Mouse (Mus musculus) stomach, postnatal 0 days (tissue): ENCODE results near the gene Pgm2l1. TPM values are rescaled to one million over a fixed set of nuclear protein-coding genes. Genes with fewer than 3 reads are reported as not detected.

Experiments
- ATAC-seq: fragments of 200-750 bp; cut with Nextera tagmentation; 2 replicates; pipeline ENCODE4 v1.8.0; 2017; ENCODE audit not compliant: low FRiP score, low TSS enrichment
- DNase-seq: peaks from one replicate; pipeline ENCODE4 v3.0.0-alpha.2; 2016; ENCODE audit warnings: low spot score
- H3K27ac ChIP-seq: fragments of 300-500 bp; sonication (generic); replicated peaks from 2 replicates; pipeline ENCODE4 v1.5.1; 2014; ENCODE audit warnings: mild to moderate bottlenecking, control low read depth
- H3K27me3 ChIP-seq: fragments of 300-500 bp; sonication (generic); 2 replicates; pipeline ENCODE4 v1.6.1; 2014; ENCODE audit warnings: low read length; ENCODE audit not compliant: control insufficient read depth, insufficient read depth
- H3K36me3 ChIP-seq: fragments of 300-500 bp; sonication (generic); 2 replicates; pipeline ENCODE4 v1.6.1; 2014; ENCODE audit warnings: low read length, mixed read lengths; ENCODE audit not compliant: control insufficient read depth, insufficient read depth
- H3K4me1 ChIP-seq: fragments of 300-500 bp; sonication (generic); replicated peaks from 2 replicates; pipeline ENCODE4 v1.6.1; 2014; ENCODE audit warnings: antibody characterized with exemption; ENCODE audit not compliant: control insufficient read depth, insufficient read depth
- H3K4me2 ChIP-seq: fragments of 300-500 bp; sonication (generic); replicated peaks from 2 replicates; pipeline ENCODE4 v1.6.1; 2014; ENCODE audit warnings: low read depth, mild to moderate bottlenecking, control low read depth, moderate library complexity
- H3K4me3 ChIP-seq: fragments of 300-500 bp; sonication (generic); 2 replicates; pipeline ENCODE4 v1.5.1; 2014; ENCODE audit warnings: low read depth, low read length, control low read depth
- H3K9ac ChIP-seq: fragments of 300-500 bp; sonication (generic); 2 replicates; pipeline ENCODE4 v1.6.1; 2014; ENCODE audit warnings: mild to moderate bottlenecking, low read length, control low read depth, mixed read lengths
- H3K9me3 ChIP-seq: fragments of 300-500 bp; sonication (generic); 2 replicates; pipeline ENCODE4 v1.6.1; 2016; ENCODE audit warnings: low read length; ENCODE audit not compliant: control insufficient read depth
- CTCF ChIP-seq: IDR thresholded peaks from 2 replicates; pipeline ENCODE4 v1.5.1; 2016; ENCODE audit warnings: antibody characterized with exemption, low read depth, mild to moderate bottlenecking, moderate library complexity
- EP300 ChIP-seq: optimal IDR thresholded peaks from 2 replicates; pipeline ENCODE3; 2016; ENCODE audit warnings: antibody characterized with exemption
- WGBS: fragments of 180-500 bp; shearing (Covaris S2); extraction: QIAGEN DNeasy Blood & Tissue Kit; methylation state at CpG from one replicate; pipeline ENCODE4 v1.1.7; 2014; 5-methylcytosine and 5-hydroxymethylcytosine counted together
- polyA plus RNA-seq: library from polyadenylated mRNA; unstranded; fragments of >200 nt; fragmentation: Nextera tagmentation; extraction: Ambion mirVana; gene quantifications from 2 replicates; pipeline ENCODE4 v1.2.1, GENCODE M21; 2015

Gene Pgm2l1
- polyA plus RNA-seq, 1 experiment from 2014 or later, result 0.90 TPM

DNA sequence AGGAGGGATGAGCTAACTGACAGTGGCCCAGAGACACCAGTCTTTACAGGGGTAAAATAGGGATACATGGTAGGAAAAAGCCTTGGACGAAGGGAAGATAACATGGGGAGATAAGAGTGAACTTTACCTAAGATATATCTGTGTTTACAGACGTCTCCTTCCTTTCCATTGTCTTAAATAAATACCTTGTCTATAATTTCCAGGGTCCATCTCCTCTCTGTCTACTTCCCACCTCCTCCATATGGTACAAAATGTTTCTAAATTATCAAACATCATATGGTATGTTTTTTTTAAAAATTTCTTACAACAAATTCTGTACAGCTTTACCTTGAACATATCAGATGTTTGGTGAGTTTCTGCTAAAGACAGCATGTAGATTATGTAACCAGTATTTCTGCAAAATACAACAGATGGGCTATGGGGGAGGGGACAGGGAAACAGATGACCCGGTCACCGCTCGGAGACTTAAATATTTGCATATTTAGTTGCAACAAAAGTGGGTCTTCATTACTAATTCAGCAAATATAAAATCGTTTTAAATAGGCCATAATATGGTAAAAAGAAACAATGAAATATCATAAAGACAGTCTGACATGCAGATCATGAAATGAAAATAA, 12.0 kb upstream of the Pgm2l1 start:
- no peak overlapping the region for H3K27ac ChIP-seq
- H3K4me1 ChIP-seq, result no peaks in the 10 kb centered on the region
- no peak overlapping the region for H3K9ac ChIP-seq
- no peak overlapping the region for H3K4me3 ChIP-seq
- no peaks in the 10 kb centered on the region for H3K36me3 ChIP-seq
- no peak for TF ChIP-seq EP300
- no peak for DNase-seq
- no peak overlapping the region for H3K4me2 ChIP-seq
- H3K9me3 ChIP-seq, result no peaks in the 10 kb centered on the region
- H3K27me3 ChIP-seq, result no peaks in the 10 kb centered on the region
- no peak for ATAC-seq
- WGBS, result 49% methylated on average over 6 of the region's 6 CpGs

DNA sequence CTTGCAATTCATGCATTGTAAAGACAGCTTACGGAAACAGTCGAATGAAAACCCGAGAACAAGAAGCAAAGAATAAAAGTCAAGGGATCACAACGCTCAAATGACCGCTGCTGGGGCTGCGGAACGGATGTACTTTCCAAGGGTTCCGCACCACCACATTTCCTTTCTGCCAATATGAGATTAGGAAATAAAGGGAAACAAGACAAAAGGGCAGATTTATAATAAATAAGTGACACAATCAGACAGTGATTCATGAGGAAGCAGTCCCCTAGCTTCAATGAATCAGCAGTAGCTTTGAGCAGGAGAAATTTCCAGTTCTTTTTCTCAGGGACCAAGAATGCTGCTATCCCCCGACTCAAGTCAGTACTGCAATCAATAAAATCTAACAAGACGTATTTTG, 11.2 kb upstream of the Pgm2l1 start:
- Histone ChIP-seq H3K36me3 (no peaks in the 10 kb centered on the region), H3K27me3 (no peaks in the 10 kb centered on the region), H3K9ac (no peak overlapping the region), H3K27ac (no peak overlapping the region), H3K4me1 (no peaks in the 10 kb centered on the region), H3K4me2 (no peak overlapping the region), H3K9me3 (no peaks in the 10 kb centered on the region), H3K4me3 (no peak overlapping the region)
- no peak for ATAC-seq
- 35% methylated on average over 10 of the region's 10 CpGs for WGBS
- TF ChIP-seq CTCF (no peak), EP300 (no peak)
- DNase-seq, result no peak

DNA sequence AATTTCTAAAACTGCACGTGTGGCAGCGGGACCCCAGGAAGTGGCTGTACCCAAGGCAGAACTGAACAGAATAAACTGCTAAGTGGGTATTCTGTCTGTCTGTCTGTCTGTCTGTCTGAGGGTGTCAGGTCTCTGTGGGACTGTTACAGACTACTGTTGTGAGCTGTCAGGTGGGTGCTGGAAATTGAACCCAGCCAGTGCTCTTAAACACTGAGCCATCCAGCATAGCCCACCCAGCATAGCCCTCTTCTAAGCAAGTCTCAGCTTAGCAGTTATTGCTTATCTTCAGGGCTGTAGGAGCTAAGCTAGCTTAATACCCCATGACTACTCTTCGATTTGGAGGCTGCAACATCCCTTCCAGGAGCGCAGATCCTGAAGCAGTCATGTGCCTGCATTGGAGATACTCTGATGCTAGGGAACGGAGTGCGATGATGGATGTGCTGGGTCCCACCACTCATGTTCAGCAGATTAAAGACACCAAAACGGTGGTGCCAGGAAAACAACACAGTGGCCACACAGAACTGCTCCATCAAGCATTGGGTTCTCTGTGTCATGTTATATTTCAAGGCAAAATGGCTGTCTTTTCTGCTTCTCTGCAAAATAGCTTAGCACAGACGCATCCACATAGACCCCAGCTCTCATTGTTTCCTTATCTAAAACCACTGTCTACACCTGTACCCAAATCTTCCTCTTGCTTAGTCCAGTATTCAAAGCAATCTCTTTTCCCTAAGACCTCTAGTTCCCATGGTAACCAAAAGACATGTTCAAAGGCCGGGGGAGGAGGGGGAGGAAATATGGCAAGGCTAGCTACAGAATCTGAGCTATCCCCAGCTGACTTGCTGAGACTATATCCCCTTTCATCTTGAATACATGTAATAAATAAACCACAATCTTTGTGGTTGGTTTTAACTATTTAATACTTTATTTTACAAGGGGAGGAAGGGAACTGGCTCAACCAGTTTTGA, 10.3 kb upstream of the Pgm2l1 start:
- DNase-seq, result no peak
- Histone ChIP-seq H3K9ac (no peak overlapping the region), H3K36me3 (no peaks in the 10 kb centered on the region), H3K4me1 (no peaks in the 10 kb centered on the region), H3K9me3 (no peaks in the 10 kb centered on the region), H3K27ac (no peak overlapping the region), H3K27me3 (no peaks in the 10 kb centered on the region), H3K4me2 (no peak overlapping the region), H3K4me3 (no peak overlapping the region)
- ATAC-seq, result no peak
- 74% methylated on average over 9 of the region's 9 CpGs for WGBS
- TF ChIP-seq CTCF, result no peak
- TF ChIP-seq EP300, result no peak

DNA sequence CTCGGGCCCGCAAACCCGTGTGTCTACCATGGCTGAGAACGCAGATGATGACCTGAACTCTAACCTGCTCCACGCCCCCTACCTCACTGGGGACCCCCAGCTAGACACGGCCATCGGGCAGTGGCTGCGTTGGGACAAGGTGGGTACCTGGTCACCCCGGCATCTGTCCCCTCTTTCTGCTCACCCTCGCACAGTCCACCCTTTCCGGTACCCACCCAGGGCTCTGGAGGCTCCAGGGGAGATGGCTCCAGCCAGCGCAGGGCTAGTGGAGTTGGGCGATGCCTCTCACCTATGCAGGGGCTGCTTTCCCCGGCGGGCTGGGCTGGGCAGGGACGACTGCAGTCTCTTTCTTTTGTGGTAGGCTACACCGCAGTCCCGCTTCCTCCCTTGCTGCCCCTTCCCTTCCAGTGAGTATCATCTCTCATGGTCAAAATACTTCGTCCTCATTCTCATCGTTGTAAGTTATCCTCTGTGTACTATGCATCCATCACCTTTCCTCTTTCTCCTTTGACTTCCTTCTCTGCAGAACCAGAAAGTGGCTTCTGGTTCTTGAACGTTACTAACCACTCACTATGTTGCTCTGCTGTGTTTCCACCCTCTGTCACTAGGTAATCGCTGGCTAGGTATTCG, 817 bp downstream of the Pgm2l1 start:
- Histone ChIP-seq H3K27me3 (no peaks in the 10 kb centered on the region), H3K36me3 (no peaks in the 10 kb centered on the region), H3K27ac (peak overlapping the region; percentile 79), H3K4me2 (peak overlapping the region; percentile 99), H3K9me3 (no peaks in the 10 kb centered on the region), H3K9ac (peak overlapping the region; percentile 64), H3K4me3 (peak overlapping the region; percentile 66), H3K4me1 (peaks cover 2% of the 10 kb centered on the region; the same call in 1 of the 2 replicates)
- peak; percentile 34; the same call in 1 of the 2 replicates for ATAC-seq
- 2% methylated on average over 23 of the region's 23 CpGs for WGBS
- DNase-seq, result peak; percentile 34
- TF ChIP-seq CTCF (no peak), EP300 (no peak)

DNA sequence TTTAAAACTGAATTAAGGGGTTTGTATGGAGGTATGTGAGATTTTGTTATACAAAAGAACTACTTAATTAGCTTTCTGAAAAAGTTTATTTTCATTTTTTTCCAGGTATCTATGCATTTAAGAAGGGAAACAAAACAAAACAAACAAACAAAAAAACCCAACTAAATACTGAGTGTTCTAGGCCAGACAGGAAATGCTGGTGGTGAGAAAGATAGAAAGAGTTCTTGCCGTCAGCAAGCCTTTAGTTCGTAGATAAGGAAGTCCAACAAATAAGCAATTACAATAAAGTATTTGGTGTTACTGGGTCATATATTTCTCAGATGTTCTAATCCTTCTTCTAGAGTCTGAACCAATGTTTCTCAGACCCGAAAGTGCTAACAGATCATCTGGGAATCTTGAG, 1.8 kb downstream of the Pgm2l1 start:
- no peak for TF ChIP-seq EP300
- TF ChIP-seq CTCF, result no peak
- Histone ChIP-seq H3K27ac (no peak overlapping the region), H3K9ac (no peak overlapping the region), H3K4me2 (no peak overlapping the region), H3K4me1 (peaks cover 2% of the 10 kb centered on the region; the same call in 1 of the 2 replicates), H3K36me3 (no peaks in the 10 kb centered on the region), H3K4me3 (no peak overlapping the region), H3K27me3 (no peaks in the 10 kb centered on the region), H3K9me3 (no peaks in the 10 kb centered on the region)
- ATAC-seq, result no peak
- DNase-seq, result no peak
- 70% methylated on average over 3 of the region's 3 CpGs for WGBS
